ENCODE assay signal across 10 mouse cellular contexts in genomic region chr14:78236144-78236543, GRCm38 (mm10).
DNase-seq lines count a peak whose midpoint lies in the region; ATAC-seq and TF ChIP-seq lines count a peak whose summit lies in the region.
"Had no signal": no experiment of that assay in that cellular context is flagged by ENCODE, and none has a peak within 500 bp of the region (broad histone marks: within the 10 kb centered on the region; RNA-seq: fewer than 3 reads in every experiment).

No protein-coding gene starts in this region.

- 66% methylated on average over 4 of the region's 4 CpGs for WGBS in heart, embryonic 10.5 days
- 39% methylated on average over 4 of the region's 4 CpGs for WGBS in lung, postnatal 0 days

- no peaks in the 10 kb centered on the region for H3K36me3 ChIP-seq in heart, embryonic 10.5 days
- H3K36me3 ChIP-seq in lung, postnatal 0 days (ENCODE audit: insufficient read depth, low read length): no peaks in the 10 kb centered on the region
- H3K36me3 ChIP-seq: embryonic facial prominence, embryonic 13.5 days; G1E had no signal

- peak; percentile 89 for ATAC-seq in lung, postnatal 0 days

- no peak for TF ChIP-seq EP300 in lung, postnatal 0 days (IDR thresholded peaks at IDR 0.05)

- H3K9me3 ChIP-seq in heart, embryonic 10.5 days: no peaks in the 10 kb centered on the region
- H3K9me3 ChIP-seq in lung, postnatal 0 days (ENCODE audit: low read length): no peaks in the 10 kb centered on the region
- H3K9me3 ChIP-seq: embryonic facial prominence, embryonic 13.5 days had no signal

- H3K4me1 ChIP-seq in heart, embryonic 10.5 days: no peaks in the 10 kb centered on the region
- no peaks in the 10 kb centered on the region for H3K4me1 ChIP-seq in lung, postnatal 0 days (ENCODE audit: insufficient read depth, low read depth, low read length)

- no peak overlapping the region for H3K9ac ChIP-seq in lung, postnatal 0 days (replicated peaks; ENCODE audit: low read depth)
- H3K9ac ChIP-seq: embryonic facial prominence, embryonic 13.5 days had no signal

- no peak overlapping the region for H3K4me3 ChIP-seq in heart, embryonic 10.5 days
- H3K4me3 ChIP-seq in lung, postnatal 0 days (ENCODE audit: low read depth, low read length): no peak overlapping the region
- H3K4me3 ChIP-seq: embryonic facial prominence, embryonic 13.5 days had no signal

- no peak for TF ChIP-seq CTCF in lung, postnatal 0 days (IDR thresholded peaks at IDR 0.05)

- no peak overlapping the region for H3K4me2 ChIP-seq in lung, postnatal 0 days (replicated peaks; ENCODE audit: low read depth, low read length)
- H3K4me2 ChIP-seq: embryonic facial prominence, embryonic 13.5 days had no signal

- peak; percentile 11 for DNase-seq in heart, adult 8-10 months (ENCODE audit: low spot score)
- DNase-seq in heart, embryonic 10.5 days (ENCODE audit: low spot score): no peak
- peak; percentile 89 for DNase-seq in adrenal gland, postnatal 10 days
- DNase-seq in heart, postnatal 4 days: peak; percentile 68
- peak; percentile 87 for DNase-seq in lung, postnatal 0 days (ENCODE audit: low spot score)
- no peak for DNase-seq in spleen, adult 18-20 months
- no peak for DNase-seq in urinary bladder, postnatal 10 days (ENCODE audit: low spot score)
- no peak for DNase-seq in frontal cortex, adult 2 months (ENCODE audit: extremely low spot score in 1 of 2, low spot score in 1 of 2)

- no peak overlapping the region for H3K27ac ChIP-seq in heart, embryonic 10.5 days
- no peak overlapping the region for H3K27ac ChIP-seq in lung, postnatal 0 days (ENCODE audit: low read length)
- H3K27ac ChIP-seq: embryonic facial prominence, embryonic 13.5 days had no signal

- no peaks in the 10 kb centered on the region for H3K27me3 ChIP-seq in heart, embryonic 10.5 days (ENCODE audit: insufficient read depth, poor library complexity, severe bottlenecking)
- H3K27me3 ChIP-seq in lung, postnatal 0 days (replicated peaks; ENCODE audit: insufficient read depth, low read length): no peaks in the 10 kb centered on the region
- H3K27me3 ChIP-seq: embryonic facial prominence, embryonic 13.5 days had no signal

Comparison
In these comparisons a context has a peak if more than half of its experiments do, and no peak if none do; other contexts are left out.
1. DNase-seq: peak in heart, adult 8-10 months (single experiment), adrenal gland, postnatal 10 days (single experiment), heart, postnatal 4 days (single experiment) and lung, postnatal 0 days (single experiment); none in heart, embryonic 10.5 days (single experiment), spleen, adult 18-20 months (0 of 2), urinary bladder, postnatal 10 days (single experiment) and frontal cortex, adult 2 months (0 of 2).